Mouse (Mus musculus) stomach, embryonic 16.5 days (tissue): ENCODE measurements around the gene Prss8. TPM values are rescaled to one million over a fixed set of nuclear protein-coding genes. Genes with fewer than 3 reads are reported as not detected.

Experiments
- ATAC-seq: fragments of 200-750 bp; cut with Nextera tagmentation; 2 replicates; pipeline ENCODE4 v1.8.0; 2017; ENCODE audit warnings: moderate number of reproducible peaks, moderate TSS enrichment; ENCODE audit not compliant: insufficient read depth, low FRiP score
- H3K27ac ChIP-seq: fragments of 300-500 bp; sonication (generic); 2 replicates; pipeline ENCODE4 v1.5.1; 2014; ENCODE audit warnings: low read length
- H3K27me3 ChIP-seq: fragments of 300-500 bp; sonication (generic); 2 replicates; pipeline ENCODE4 v1.6.1; 2014; ENCODE audit warnings: low read length, control low read depth, mixed read lengths; ENCODE audit not compliant: control insufficient read depth, insufficient read depth
- H3K36me3 ChIP-seq: fragments of 300-500 bp; sonication (generic); 2 replicates; pipeline ENCODE4 v1.6.1; 2014; ENCODE audit warnings: low read length; ENCODE audit not compliant: control insufficient read depth, insufficient read depth
- H3K4me1 ChIP-seq: fragments of 300-500 bp; sonication (generic); 2 replicates; pipeline ENCODE4 v1.6.1; 2014; ENCODE audit warnings: low read length, control low read depth, mixed read lengths; ENCODE audit not compliant: control insufficient read depth, insufficient read depth
- H3K4me2 ChIP-seq: fragments of 300-500 bp; sonication (generic); 2 replicates; pipeline ENCODE4 v1.6.1; 2014; ENCODE audit warnings: low read depth, low read length, mixed read lengths
- H3K4me3 ChIP-seq: fragments of 300-500 bp; sonication (generic); replicated peaks from 2 replicates; pipeline ENCODE4 v1.5.1; 2014; ENCODE audit warnings: mild to moderate bottlenecking, low read length
- H3K9ac ChIP-seq: fragments of 300-500 bp; sonication (generic); 2 replicates; pipeline ENCODE4 v1.6.1; 2014; ENCODE audit warnings: low read length
- H3K9me3 ChIP-seq: fragments of 300-500 bp; sonication (generic); replicated peaks from 2 replicates; pipeline ENCODE4 v1.6.1; 2016; ENCODE audit warnings: low read length, control low read depth; ENCODE audit not compliant: control insufficient read depth
- WGBS: fragments of 180-500 bp; shearing (Covaris S2); extraction: QIAGEN DNeasy Blood & Tissue Kit; methylation state at CpG from one replicate; pipeline ENCODE4 v1.1.7; 2014; 5-methylcytosine and 5-hydroxymethylcytosine counted together
- polyA plus RNA-seq: library from polyadenylated mRNA; unstranded; fragments of >200 nt; fragmentation: Nextera tagmentation; extraction: Ambion mirVana; gene quantifications from 2 replicates; pipeline ENCODE4 v1.2.1, GENCODE M21; 2015

Gene Prss8
- polyA plus RNA-seq, 1 experiment from 2014 or later, result 63.8 TPM

GRCm38 (mm10) chr7:127931351-127932135 is 1.6 kb upstream of the Prss8 start:
- H3K4me2 ChIP-seq, result peak overlapping the region; percentile 33
- peak overlapping the region; percentile 89 for H3K27ac ChIP-seq
- H3K36me3 ChIP-seq, result peaks cover under 1% of the 10 kb centered on the region; the same call in 1 of the 2 replicates
- no peaks in the 10 kb centered on the region for H3K27me3 ChIP-seq
- H3K9ac ChIP-seq, result peak overlapping the region; percentile 41
- ATAC-seq, result peak; percentile 16
- H3K4me3 ChIP-seq, result no peak overlapping the region
- WGBS, result 20% methylated on average over 13 of the region's 13 CpGs
- H3K4me1 ChIP-seq, result peaks cover 33% of the 10 kb centered on the region
- H3K9me3 ChIP-seq, result no peaks in the 10 kb centered on the region

GRCm38 (mm10) chr7:127930636-127931035 is 732 bp upstream of the Prss8 start:
- H3K4me3 ChIP-seq, result peak overlapping the region; percentile 59; the same call in 1 of the 2 replicates

GRCm38 (mm10) chr7:127928596-127928995 is 1.3 kb downstream of the Prss8 start:
- peak overlapping the region; percentile 75 for H3K9ac ChIP-seq
- peaks cover 6% of the 10 kb centered on the region for H3K36me3 ChIP-seq
- 37% methylated on average over 5 of the region's 5 CpGs for WGBS
- peak overlapping the region; percentile 59 for H3K4me3 ChIP-seq
- peaks cover 21% of the 10 kb centered on the region for H3K4me1 ChIP-seq
- H3K27me3 ChIP-seq, result no peaks in the 10 kb centered on the region
- H3K27ac ChIP-seq, result peak overlapping the region; percentile 89
- ATAC-seq, result no peak
- H3K4me2 ChIP-seq, result peak overlapping the region; percentile 43
- H3K9me3 ChIP-seq, result no peaks in the 10 kb centered on the region

More at GRCm38 (mm10) chr7:127930636-127931035, 732 bp upstream of the Prss8 start:
- Histone ChIP-seq H3K4me2 (peak overlapping the region; percentile 43), H3K4me1 (peaks cover 29% of the 10 kb centered on the region), H3K9ac (0 out of 2 replicates have a peak overlapping the region, but pooled peaks have one; percentile 24), H3K27ac (peak overlapping the region; percentile 89), H3K9me3 (no peaks in the 10 kb centered on the region), H3K27me3 (no peaks in the 10 kb centered on the region), H3K36me3 (peaks cover 6% of the 10 kb centered on the region)
- WGBS, result 64% methylated on average over 5 of the region's 5 CpGs
- no peak for ATAC-seq

GRCm38 (mm10) chr7:127927726-127928125 is 2.2 kb downstream of the Prss8 start:
- H3K4me2 ChIP-seq, result peak overlapping the region; percentile 43
- WGBS, result 83% methylated on average over 11 of the region's 11 CpGs
- no peak for ATAC-seq
- H3K4me1 ChIP-seq, result peaks cover 12% of the 10 kb centered on the region
- H3K27ac ChIP-seq, result peak overlapping the region; percentile 56
- H3K9me3 ChIP-seq, result no peaks in the 10 kb centered on the region
- H3K9ac ChIP-seq, result peak overlapping the region; percentile 75; the same call in 1 of the 2 replicates
- peaks cover 6% of the 10 kb centered on the region for H3K36me3 ChIP-seq
- no peaks in the 10 kb centered on the region for H3K27me3 ChIP-seq
- H3K4me3 ChIP-seq, result peak overlapping the region; percentile 59

GRCm38 (mm10) chr7:127926846-127927245 is 3.1 kb downstream of the Prss8 start:
- Histone ChIP-seq H3K36me3 (peaks cover 6% of the 10 kb centered on the region), H3K9ac (peak overlapping the region; percentile 58), H3K27ac (peak overlapping the region; percentile 95), H3K9me3 (no peaks in the 10 kb centered on the region), H3K4me3 (peak overlapping the region; percentile 59; the same call in 1 of the 2 replicates), H3K27me3 (no peaks in the 10 kb centered on the region), H3K4me1 (peaks cover 14% of the 10 kb centered on the region), H3K4me2 (peak overlapping the region; percentile 43; the same call in 1 of the 2 replicates)
- ATAC-seq, result no peak
- 78% methylated on average over 11 of the region's 11 CpGs for WGBS

- H3K9me3 ChIP-seq, result no peaks in the 10 kb centered on the region
- H3K4me1 ChIP-seq, result peaks cover 6% of the 10 kb centered on the region
- no peaks in the 10 kb centered on the region for H3K27me3 ChIP-seq
- H3K36me3 ChIP-seq, result peaks cover 6% of the 10 kb centered on the region
- peak overlapping the region; percentile 58 for H3K9ac ChIP-seq
- no peak for ATAC-seq
- no peak overlapping the region for H3K4me3 ChIP-seq
- H3K27ac ChIP-seq, result peak overlapping the region; percentile 95
- WGBS, result 71% methylated on average over 8 of the region's 8 CpGs
- H3K4me2 ChIP-seq, result peak overlapping the region; percentile 43; the same call in 1 of the 2 replicates
Measured at GRCm38 (mm10) chr7:127926066-127926465, 3.8 kb downstream of the Prss8 start.

GRCm38 (mm10) chr7:127925252-127925651 is 4.7 kb downstream of the Prss8 start:
- H3K4me3 ChIP-seq, result no peak overlapping the region
- peaks cover 6% of the 10 kb centered on the region for H3K36me3 ChIP-seq
- peak overlapping the region; percentile 95 for H3K27ac ChIP-seq
- 51% methylated on average over 5 of the region's 5 CpGs for WGBS
- H3K9me3 ChIP-seq, result no peaks in the 10 kb centered on the region
- H3K4me2 ChIP-seq, result peak overlapping the region; percentile 43; the same call in 1 of the 2 replicates
- no peaks in the 10 kb centered on the region for H3K27me3 ChIP-seq
- peak overlapping the region; percentile 58; the same call in 1 of the 2 replicates for H3K9ac ChIP-seq
- peak; percentile 85 for ATAC-seq
- peaks cover 5% of the 10 kb centered on the region for H3K4me1 ChIP-seq

DNA sequence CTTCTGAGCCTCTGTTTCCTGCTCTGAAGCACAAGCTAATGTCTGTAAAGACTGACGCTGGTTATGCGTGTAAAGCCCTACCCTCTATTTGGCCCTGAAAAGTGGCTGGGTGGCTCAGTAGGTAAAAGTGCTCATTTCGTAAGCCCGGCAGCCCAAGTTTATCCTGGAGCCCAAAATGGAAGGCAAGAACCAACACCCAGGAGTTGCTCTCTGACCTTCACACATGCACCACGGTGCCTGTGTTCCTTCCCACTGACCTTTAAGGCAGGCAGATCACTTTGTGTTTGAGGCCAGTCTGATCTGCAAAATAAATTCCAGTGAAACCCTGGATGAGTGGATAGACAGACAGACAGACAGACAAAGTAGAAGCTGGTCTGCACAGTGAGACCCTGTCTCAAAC is 6.2 kb downstream of the Prss8 start:
- H3K27ac ChIP-seq, result peak overlapping the region; percentile 79
- H3K9ac ChIP-seq, result peak overlapping the region; percentile 40; the same call in 1 of the 2 replicates
- H3K4me3 ChIP-seq, result no peak overlapping the region
- no peak for ATAC-seq
- no peak overlapping the region for H3K4me2 ChIP-seq
- WGBS, result 70% methylated on average over 5 of the region's 5 CpGs
- H3K9me3 ChIP-seq, result no peaks in the 10 kb centered on the region
- H3K36me3 ChIP-seq, result peaks cover 6% of the 10 kb centered on the region
- H3K27me3 ChIP-seq, result no peaks in the 10 kb centered on the region
- peaks cover 5% of the 10 kb centered on the region for H3K4me1 ChIP-seq
